Mouse (Mus musculus): Measurements from ENCODE around the gene Olfr770.
"Not testable (repeated sequence)": the region's sequence is repeated elsewhere in the genome, so short reads cannot be mapped to it uniquely, and the experiment has no call there.

Gene Olfr770

DNA sequence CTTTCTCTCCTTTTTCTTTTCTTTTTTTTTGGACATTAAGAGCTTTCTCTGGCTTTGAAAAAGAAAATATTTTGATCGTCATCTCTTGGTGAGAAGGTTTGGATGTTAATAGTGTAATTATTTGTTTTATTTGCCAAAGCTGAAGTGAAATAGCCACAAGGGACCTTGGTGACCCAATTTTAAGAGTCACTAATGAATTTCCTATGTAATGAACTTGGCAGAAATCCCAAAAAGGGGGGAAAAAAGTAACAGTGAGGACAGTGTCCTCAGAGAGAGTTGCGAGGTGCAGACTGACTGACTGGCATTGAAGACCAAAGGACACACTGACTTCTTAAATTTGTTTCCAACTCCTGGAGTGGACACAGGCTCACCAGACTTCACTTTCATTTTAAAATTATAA is at the start of gene Olfr770:
TSS of gene Olfr770 (minus strand) at position 101 of the 400 bp plus-strand sequence.
- no peak for DNase-seq

DNA sequence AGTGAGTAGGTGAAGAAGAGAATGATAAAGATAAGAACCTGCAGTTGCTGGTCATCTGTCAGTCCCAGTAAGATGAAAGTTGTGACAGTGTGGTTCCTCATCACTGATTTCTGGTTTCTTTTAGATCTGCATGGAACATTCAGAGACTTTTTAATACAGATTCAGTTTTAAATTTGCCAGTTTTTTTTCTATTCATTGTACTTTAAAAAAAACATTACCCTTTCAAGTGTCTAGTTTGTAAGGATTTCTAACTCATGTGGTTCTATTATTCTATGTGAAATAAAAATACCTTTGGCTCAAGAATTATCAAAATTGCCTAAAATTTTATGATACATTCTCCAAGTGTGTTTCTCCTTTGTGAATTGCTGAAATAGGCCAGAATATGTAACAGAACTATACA is 48.5 kb upstream of the Olfr770 start, which contains the start of gene Olfr773:
TSS of gene Olfr773 (minus strand) at position 101 of the 400 bp plus-strand sequence.
- DNase-seq = not testable (repeated sequence)

DNA sequence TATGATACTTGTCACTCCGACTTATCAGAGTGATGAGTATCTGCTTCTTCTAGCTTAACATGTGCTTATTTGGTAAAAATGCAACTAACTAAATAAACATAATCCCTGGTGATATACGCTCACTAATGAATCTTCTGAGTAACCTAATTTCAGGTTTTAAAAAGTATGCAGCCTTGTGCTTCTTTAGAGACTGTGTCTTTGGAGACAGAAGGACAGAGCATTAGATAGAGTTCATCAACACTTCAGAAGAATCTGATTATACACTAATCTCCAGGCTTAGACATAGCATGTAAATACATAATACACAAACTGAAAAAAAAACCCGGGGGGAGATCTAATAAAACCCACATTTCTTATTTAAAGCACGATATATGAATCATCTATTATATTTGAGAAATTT is 39.0 kb upstream of the Olfr770 start, which contains the start of gene Olfr772:
TSS of gene Olfr772 (minus strand) at position 101 of the 400 bp plus-strand sequence.
- not testable (repeated sequence) for DNase-seq

DNA sequence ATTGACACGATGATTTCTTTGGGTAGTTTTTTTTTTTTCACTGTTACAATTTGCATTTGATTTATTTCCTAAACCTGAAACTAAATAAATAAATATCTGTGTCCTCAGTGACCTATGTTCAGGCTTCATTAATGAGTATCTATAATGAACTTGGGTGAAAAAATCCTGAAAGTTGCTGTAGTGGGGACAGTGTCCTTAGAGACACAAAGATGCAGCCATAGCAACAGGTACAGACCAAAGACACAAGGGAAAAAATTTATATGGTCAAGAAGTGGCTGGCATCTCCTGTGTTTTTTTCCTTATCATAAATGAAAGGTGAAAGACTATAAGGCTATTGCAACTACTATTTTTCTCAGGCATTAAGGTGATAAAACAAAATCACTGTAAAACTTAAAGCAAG is 25.9 kb upstream of the Olfr770 start, which contains the start of gene Olfr771:
TSS of gene Olfr771 (minus strand) at position 101 of the 400 bp plus-strand sequence.
- no peak for DNase-seq

DNA sequence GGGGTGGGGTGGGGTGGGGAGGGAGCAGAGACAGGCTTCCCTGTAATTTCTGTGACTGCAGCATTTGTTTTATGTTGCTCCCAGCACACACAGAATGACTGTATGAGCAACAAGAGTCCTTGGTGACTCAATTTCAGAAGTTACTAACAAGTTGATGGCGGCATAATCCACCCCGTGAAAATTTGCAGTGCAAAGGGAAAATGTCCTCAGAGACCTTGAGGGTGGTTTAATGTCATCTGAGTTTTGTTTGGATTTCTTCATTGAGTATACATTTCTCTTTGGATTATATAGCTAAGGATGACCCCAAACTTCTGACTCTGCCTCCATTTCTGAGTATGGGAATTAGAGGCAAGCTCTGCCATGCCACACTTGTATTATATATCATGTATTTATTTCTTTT is 21.0 kb downstream of the Olfr770 start, which contains the start of gene Olfr769:
TSS of gene Olfr769 (minus strand) at position 101 of the 400 bp plus-strand sequence.
- no peak for DNase-seq

DNA sequence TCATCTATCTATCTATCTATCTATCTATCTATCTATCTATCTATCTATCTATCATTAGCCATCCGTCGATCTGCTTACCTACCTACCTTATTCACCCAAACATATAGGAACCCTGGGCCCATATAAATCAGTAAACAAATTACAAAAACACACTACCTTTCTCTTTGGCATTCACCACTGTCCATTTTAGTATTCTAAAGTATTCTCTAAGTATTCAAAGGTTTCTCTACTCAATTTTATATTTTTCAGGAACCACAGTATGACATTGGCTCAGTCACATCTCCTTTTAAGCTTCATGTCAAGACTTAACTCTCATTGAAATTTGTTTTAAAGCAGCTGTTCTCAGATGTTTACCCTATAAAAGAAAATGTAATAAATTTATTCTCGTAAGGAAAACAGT is 23.7 kb downstream of the Olfr770 start:
- DNase-seq = no peak

DNA sequence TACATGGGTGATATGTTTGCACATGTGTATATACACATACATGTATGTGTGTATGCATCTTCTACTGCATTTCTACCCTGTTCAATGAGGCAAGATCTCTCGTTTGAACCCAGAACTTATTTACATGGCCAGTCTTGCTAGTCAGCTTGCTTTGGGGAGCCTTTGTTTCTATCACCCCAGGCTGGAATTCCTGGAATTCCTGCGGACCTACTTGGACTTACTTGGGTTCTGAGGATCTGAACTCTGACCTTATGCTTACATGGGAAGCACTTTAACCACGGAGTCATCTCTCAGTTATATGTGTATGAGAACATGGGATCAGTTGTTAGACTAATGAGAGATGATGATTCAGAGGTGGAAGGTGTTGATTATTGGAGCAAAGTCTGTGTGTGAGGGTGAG is 37.6 kb downstream of the Olfr770 start:
- DNase-seq = no peak

DNA sequence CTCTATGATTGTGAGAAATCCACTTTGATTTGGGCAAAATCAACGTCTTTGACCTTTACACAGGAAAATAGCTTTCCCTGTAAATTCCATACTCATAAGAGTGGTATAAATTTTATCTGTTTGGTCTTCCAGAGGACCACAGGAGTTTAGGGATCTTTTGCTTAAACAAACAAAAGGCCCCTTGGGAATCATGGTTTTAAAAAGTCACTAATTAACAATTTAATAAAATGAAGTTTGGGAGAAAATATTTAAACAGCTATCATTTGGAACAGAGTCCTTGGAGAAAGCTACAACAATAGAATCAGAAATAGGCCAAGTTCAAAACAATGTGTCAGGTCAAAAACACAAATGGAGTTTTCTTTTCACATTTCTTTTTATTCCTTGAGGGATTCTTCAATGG is 39.5 kb downstream of the Olfr770 start, which contains the start of gene Olfr768:
TSS of gene Olfr768 (minus strand) at position 101 of the 400 bp plus-strand sequence.
- no peak for DNase-seq

DNA sequence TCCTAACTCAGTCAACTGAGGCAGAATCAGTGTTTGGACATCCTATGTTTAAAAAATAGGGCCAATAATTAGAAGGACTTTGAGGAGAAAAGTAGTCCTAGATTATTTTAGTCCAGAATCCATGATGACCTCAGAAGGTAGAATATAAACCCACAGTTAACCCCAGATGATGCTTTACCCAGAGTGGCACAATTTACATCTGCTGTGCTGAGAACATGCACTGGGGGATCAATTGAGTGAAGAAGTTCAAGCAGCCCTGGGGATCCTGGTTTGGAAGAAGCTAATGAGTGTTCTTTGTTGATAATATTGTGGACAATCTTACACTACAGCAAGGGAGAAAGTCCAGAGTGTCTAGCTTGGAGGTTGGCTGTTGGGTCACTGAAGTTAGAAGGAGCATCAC is 56.0 kb downstream of the Olfr770 start, which contains the start of gene Olfr767:
TSS of gene Olfr767 (minus strand) at position 101 of the 400 bp plus-strand sequence.
- not testable (repeated sequence) for DNase-seq

Data from kidney, postnatal 4 days (tissue).